Mouse (Mus musculus): ENCODE data around the gene Olfr1255.

Olfr1255 gene

DNA sequence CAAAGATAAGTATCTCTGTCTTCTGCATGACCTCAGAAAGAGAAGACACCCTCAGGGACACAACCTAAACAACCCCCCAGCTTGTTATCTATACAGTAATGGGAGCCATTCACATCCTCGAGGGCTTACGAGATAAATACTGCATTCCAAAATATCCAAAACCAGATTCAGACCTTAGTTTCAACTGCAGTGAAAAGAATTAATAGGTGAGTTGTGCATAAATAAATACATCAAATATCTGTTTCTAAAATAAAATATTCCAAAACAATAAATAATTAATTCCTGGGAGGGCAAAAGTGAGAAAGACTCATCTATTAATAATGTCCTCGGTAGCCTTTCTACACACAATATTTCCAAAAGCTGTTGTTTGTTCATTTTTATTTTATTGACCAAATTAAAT is at the start of gene Olfr1255:
Gene Olfr1255, plus strand, starts transcription at position 301 of the 400 bp plus-strand sequence.
- no peak for DNase-seq

DNA sequence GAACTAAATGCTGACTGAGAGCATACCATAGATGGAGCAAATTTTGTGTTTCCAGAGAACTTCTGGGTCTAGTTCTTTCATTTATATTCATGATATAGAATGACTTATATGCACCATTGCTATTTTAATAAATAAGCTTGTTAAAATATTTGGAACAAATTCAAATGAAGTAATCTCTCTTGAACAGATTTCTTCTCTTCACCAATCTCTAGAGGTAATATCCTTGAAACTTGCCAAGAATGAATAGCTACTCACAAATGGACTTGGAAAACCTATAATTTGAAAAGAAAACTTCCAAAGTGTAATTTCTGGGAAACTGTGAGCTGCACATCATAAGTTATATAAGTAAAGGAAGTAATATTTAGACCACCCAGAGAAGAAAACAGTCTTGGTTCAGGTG is 18.3 kb upstream of the Olfr1255 start, which contains the start of gene Olfr1254:
Gene Olfr1254, minus strand, starts transcription at position 101 of the 400 bp plus-strand sequence.
- DNase-seq, result no peak

DNA sequence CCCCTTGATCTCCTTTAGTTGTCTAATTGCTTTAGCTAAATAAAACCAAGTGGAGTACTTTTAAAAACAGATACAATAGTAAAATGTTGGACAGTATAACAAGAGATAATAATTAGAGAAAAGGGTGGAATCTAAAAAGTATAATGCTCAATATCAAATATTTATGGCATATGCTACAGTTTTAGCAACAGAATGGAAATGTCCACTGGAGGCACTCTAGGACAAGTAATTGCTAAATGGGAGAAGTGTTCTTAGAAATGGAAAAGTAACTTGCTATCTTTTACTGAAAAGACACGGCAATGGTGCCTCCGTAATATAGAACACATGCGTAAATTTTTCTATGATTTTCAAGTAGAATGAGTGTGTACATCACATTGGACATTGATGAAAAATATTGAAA is 12.3 kb upstream of the Olfr1255 start:
- DNase-seq, result no peak

DNA sequence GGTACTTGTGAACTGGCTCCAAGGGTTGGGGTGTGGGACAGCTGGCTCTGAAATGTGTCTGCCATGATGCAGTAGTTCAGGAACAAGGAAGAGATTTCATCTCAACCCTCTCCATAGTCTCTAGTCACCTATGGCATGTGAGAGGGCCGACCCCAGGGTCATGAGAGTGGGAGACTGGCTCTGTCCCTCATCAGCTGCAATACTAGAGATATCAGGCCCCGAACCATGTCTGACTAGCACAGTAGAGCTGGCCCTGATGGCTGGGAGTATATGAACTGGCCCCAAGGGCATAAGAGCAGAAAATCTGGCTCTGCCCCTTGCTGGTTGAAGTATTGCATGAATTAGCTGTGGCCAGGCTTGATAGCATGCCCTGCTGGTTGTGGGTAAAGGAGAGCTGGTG is 1.1 kb upstream of the Olfr1255 start:
- no peak for DNase-seq

DNA sequence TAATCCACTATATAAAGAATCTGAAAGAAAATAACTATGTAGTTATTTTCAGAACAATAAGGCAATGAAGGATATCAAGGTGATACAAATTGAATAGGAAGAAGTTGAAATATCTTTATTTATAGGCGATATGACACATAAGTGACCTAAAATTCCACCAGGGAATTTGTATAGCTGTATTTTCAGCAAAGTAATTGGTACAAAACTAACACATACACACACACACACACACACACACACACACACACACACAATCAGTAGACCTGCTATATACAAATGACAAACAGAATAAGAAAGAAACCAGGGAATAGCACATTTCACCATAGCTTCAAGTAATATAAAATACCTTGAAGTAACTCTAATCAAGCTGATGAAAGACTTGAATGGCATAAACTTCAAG is 8.4 kb downstream of the Olfr1255 start:
- no peak for DNase-seq

DNA sequence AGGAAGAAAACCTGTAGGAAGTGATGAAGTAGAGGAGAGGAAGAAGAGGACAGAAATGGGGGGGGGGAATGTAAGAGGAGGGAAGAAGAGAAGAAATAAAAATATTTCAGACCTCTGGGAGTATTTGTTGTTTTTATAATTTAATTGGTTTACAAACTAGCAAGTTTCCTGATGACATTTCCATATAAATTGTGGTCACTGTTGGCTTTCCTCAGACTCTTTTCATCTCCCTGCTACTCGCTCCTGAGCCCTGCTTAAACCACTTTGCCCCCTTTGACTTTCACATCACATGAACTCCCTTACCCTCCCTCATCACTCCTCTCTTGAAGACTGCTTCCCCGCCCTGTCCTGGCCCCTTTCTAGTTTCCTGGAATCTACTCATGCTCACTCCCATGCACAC is 29.6 kb downstream of the Olfr1255 start, which contains the start of gene Olfr1256:
Gene Olfr1256, minus strand, starts transcription at position 101 of the 400 bp plus-strand sequence.
- no peak for DNase-seq

DNA sequence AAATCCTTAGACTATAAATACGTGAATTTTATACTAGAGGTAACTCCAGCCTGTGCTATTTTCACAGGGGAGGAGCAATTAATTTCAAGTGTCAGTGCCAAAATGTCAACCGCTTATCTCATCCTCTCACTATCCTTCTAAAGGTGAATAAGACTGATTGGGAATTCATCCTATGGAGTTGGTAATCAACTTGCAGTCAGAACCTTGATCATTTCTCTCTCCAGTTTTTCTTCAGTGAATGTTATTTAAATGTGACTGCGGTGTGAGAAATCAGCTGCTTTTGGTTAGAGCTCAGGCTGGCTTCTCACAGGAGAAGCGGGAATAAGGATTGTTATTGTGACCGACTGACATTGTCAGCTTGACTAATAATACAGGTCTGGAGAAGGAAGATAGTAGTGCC is 36.3 kb downstream of the Olfr1255 start, which contains the start of gene Olfr48:
Gene Olfr48, minus strand, starts transcription at position 101 of the 400 bp plus-strand sequence.
- DNase-seq, result no peak

DNA sequence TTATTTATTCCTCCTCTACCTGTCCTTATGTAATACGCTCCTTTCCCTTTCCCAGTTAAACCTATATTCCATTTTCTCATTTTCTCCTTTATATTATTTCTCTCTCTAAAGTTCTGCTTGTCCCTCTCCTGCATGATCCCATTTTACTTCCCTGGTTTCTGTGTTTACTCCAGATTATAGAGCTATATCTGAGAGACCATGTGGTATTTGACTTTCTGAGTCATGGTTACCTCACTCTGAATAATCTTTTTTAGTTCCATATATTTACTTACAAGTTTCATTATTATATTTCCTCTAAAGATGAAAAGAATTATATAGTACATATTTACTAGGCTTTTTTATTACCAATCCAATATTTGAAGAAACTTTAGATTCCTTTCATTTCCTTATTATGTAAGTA is 37.4 kb downstream of the Olfr1255 start:
- DNase-seq, result no peak

Measured in heart, adult 11 months (tissue).